Mouse (Mus musculus) forebrain, embryonic 12.5 days (tissue): ENCODE data around the gene Layn. TPM values are rescaled to one million over a fixed set of nuclear protein-coding genes. Genes with fewer than 3 reads are reported as not detected.
A peak's percentile ranks its signal among the peaks of the same experiment; 100 is the strongest.

ENCODE experiments used
- ATAC-seq: fragments of 200-750 bp; cut with Nextera tagmentation; 2 replicates; pipeline ENCODE4 v1.8.0; 2017; ENCODE audit warnings: moderate TSS enrichment; ENCODE audit not compliant: low FRiP score
- H3K27ac ChIP-seq: fragments of 300-500 bp; sonication (generic); 2 replicates; pipeline ENCODE4 v1.5.1; 2016; ENCODE audit warnings: mild to moderate bottlenecking
- H3K27me3 ChIP-seq: fragments of 300-500 bp; sonication (generic); 2 replicates; pipeline ENCODE4 v1.6.1; 2016; ENCODE audit warnings: mild to moderate bottlenecking
- H3K36me3 ChIP-seq: fragments of 300-500 bp; sonication (generic); replicated peaks from 2 replicates; pipeline ENCODE4 v1.6.1; 2016; ENCODE audit warnings: mild to moderate bottlenecking
- H3K4me1 ChIP-seq: fragments of 300-500 bp; sonication (generic); 2 replicates; pipeline ENCODE4 v1.6.1; 2016
- H3K4me2 ChIP-seq: fragments of 300-500 bp; sonication (generic); 2 replicates; pipeline ENCODE4 v1.6.1; 2016; ENCODE audit warnings: mild to moderate bottlenecking, moderate library complexity
- H3K4me3 ChIP-seq: fragments of 300-500 bp; sonication (generic); replicated peaks from 2 replicates; pipeline ENCODE4 v1.5.1; 2016; ENCODE audit warnings: mild to moderate bottlenecking
- H3K9ac ChIP-seq: fragments of 300-500 bp; sonication (generic); 2 replicates; pipeline ENCODE4 v1.6.1; 2016; ENCODE audit warnings: mild to moderate bottlenecking
- H3K9me3 ChIP-seq: fragments of 300-500 bp; sonication (generic); 2 replicates; pipeline ENCODE4 v1.6.1; 2016
- WGBS: fragments of 180-500 bp; shearing (Covaris S2); methylation state at CpG from one replicate; pipeline ENCODE4 v1.1.7; 2016; 5-methylcytosine and 5-hydroxymethylcytosine counted together
- polyA plus RNA-seq: library from polyadenylated mRNA; unstranded; fragments of >200 nt; fragmentation: Nextera tagmentation; extraction: Ambion mirVana; gene quantifications from 2 replicates; pipeline ENCODE4 v1.2.1, GENCODE M21; 2016

Layn gene
- 0.69 and 1.2 TPM in 2 replicates for polyA plus RNA-seq

- Histone ChIP-seq H3K36me3 (no peaks in the 10 kb centered on the region), H3K27me3 (0 out of 2 replicates have a peak, but pooled peaks cover 11% of the 10 kb centered on the region), H3K9me3 (no peaks in the 10 kb centered on the region), H3K9ac (peak within 1 kb of the TSS; percentile 42), H3K4me1 (peaks cover 20% of the 10 kb centered on the region), H3K27ac (no peak within 1 kb of the TSS), H3K4me2 (peak within 1 kb of the TSS; percentile 80), H3K4me3 (peak within 1 kb of the TSS; percentile 41)
- peak; percentile 90 for ATAC-seq
- WGBS = 3% methylated on average over 14 of the region's 14 CpGs
Observed at GRCm38 (mm10) chr9:51076979-51077315, at the start of gene Layn. TSS of gene Layn (minus strand) at chr9:51077094.

GRCm38 (mm10) chr9:51114767-51115166 is 37.9 kb upstream of the Layn start:
- no peaks in the 10 kb centered on the region for H3K36me3 ChIP-seq
- H3K4me3 ChIP-seq = no peak overlapping the region
- ATAC-seq = no peak
- WGBS = 90% methylated on average over 4 of the region's 4 CpGs
- no peak overlapping the region for H3K27ac ChIP-seq
- H3K9ac ChIP-seq = no peak overlapping the region
- H3K27me3 ChIP-seq = no peaks in the 10 kb centered on the region
- H3K4me2 ChIP-seq = no peak overlapping the region
- no peaks in the 10 kb centered on the region for H3K4me1 ChIP-seq
- no peaks in the 10 kb centered on the region for H3K9me3 ChIP-seq

GRCm38 (mm10) chr9:51105751-51106150 is 28.9 kb upstream of the Layn start:
- no peaks in the 10 kb centered on the region for H3K36me3 ChIP-seq
- no peak overlapping the region for H3K4me2 ChIP-seq
- ATAC-seq = no peak
- 87% methylated on average over 2 of the region's 2 CpGs for WGBS
- H3K27me3 ChIP-seq = peaks cover 21% of the 10 kb centered on the region
- no peak overlapping the region for H3K4me3 ChIP-seq
- no peaks in the 10 kb centered on the region for H3K9me3 ChIP-seq
- peaks cover 15% of the 10 kb centered on the region for H3K4me1 ChIP-seq
- no peak overlapping the region for H3K27ac ChIP-seq
- no peak overlapping the region for H3K9ac ChIP-seq

- Histone ChIP-seq H3K4me2 (peak overlapping the region; percentile 100), H3K27ac (no peak overlapping the region), H3K9me3 (no peaks in the 10 kb centered on the region), H3K4me3 (peak overlapping the region; percentile 57), H3K27me3 (peaks cover 28% of the 10 kb centered on the region), H3K36me3 (no peaks in the 10 kb centered on the region), H3K4me1 (peaks cover 15% of the 10 kb centered on the region), H3K9ac (peak overlapping the region; percentile 71)
- peak; percentile 74 for ATAC-seq
- WGBS = 13% methylated on average over 29 of the region's 30 CpGs
Observed at GRCm38 (mm10) chr9:51103808-51104514, 27.1 kb upstream of the Layn start.

GRCm38 (mm10) chr9:51102963-51103807 is 26.3 kb upstream of the Layn start:
- Histone ChIP-seq H3K36me3 (no peaks in the 10 kb centered on the region), H3K4me1 (peaks cover 15% of the 10 kb centered on the region), H3K27me3 (peaks cover 28% of the 10 kb centered on the region), H3K4me3 (peak overlapping the region; percentile 57), H3K4me2 (peak overlapping the region; percentile 100), H3K9me3 (no peaks in the 10 kb centered on the region), H3K9ac (peak overlapping the region; percentile 71), H3K27ac (no peak overlapping the region)
- 2% methylated on average over 44 of the region's 44 CpGs for WGBS
- peak; percentile 75 for ATAC-seq

- Histone ChIP-seq H3K9ac (peak within 1 kb of the TSS; percentile 7; the same call in 1 of the 2 replicates), H3K9me3 (no peaks in the 10 kb centered on the region), H3K27ac (no peak within 1 kb of the TSS), H3K36me3 (no peaks in the 10 kb centered on the region), H3K4me1 (peaks cover 15% of the 10 kb centered on the region), H3K4me2 (peak within 1 kb of the TSS; percentile 100), H3K27me3 (peaks cover 28% of the 10 kb centered on the region), H3K4me3 (peak within 1 kb of the TSS; percentile 26)
- peak; percentile 80; the same call in 1 of the 2 replicates for ATAC-seq
- whole genome bisulfite sequencing = 8% methylated on average over 27 of the region's 27 CpGs
Observed at GRCm38 (mm10) chr9:51101756-51102425, 25.0 kb upstream of the Layn start, which contains the start of gene 4833427G06Rik. TSS of gene 4833427G06Rik (minus strand) at chr9:51102078.

- no peaks in the 10 kb centered on the region for H3K4me1 ChIP-seq
- no peak for ATAC-seq
- WGBS = 67% methylated on average over 2 of the region's 2 CpGs
- no peaks in the 10 kb centered on the region for H3K36me3 ChIP-seq
- no peaks in the 10 kb centered on the region for H3K9me3 ChIP-seq
- H3K4me2 ChIP-seq = no peak overlapping the region
- no peak overlapping the region for H3K27ac ChIP-seq
- H3K27me3 ChIP-seq = peaks cover 6% of the 10 kb centered on the region; the same call in 1 of the 2 replicates
- H3K4me3 ChIP-seq = no peak overlapping the region
- H3K9ac ChIP-seq = no peak overlapping the region
Observed at GRCm38 (mm10) chr9:51096306-51096705, 19.4 kb upstream of the Layn start.

- Histone ChIP-seq H3K4me2 (no peak overlapping the region), H3K9me3 (no peaks in the 10 kb centered on the region), H3K9ac (no peak overlapping the region), H3K27ac (no peak overlapping the region), H3K4me1 (no peaks in the 10 kb centered on the region), H3K4me3 (no peak overlapping the region), H3K27me3 (no peaks in the 10 kb centered on the region), H3K36me3 (no peaks in the 10 kb centered on the region)
- 82% methylated on average over 5 of the region's 5 CpGs for WGBS
- no peak for ATAC-seq
Observed at GRCm38 (mm10) chr9:51093697-51094096, 16.8 kb upstream of the Layn start.

GRCm38 (mm10) chr9:51081614-51082013 is 4.7 kb upstream of the Layn start:
- Histone ChIP-seq H3K27me3 (0 out of 2 replicates have a peak, but pooled peaks cover 6% of the 10 kb centered on the region), H3K4me3 (no peak overlapping the region), H3K27ac (no peak overlapping the region), H3K4me1 (peaks cover 8% of the 10 kb centered on the region), H3K9ac (no peak overlapping the region), H3K9me3 (no peaks in the 10 kb centered on the region), H3K4me2 (no peak overlapping the region), H3K36me3 (no peaks in the 10 kb centered on the region)
- 91% methylated on average over 5 of the region's 5 CpGs for WGBS
- ATAC-seq = no peak

GRCm38 (mm10) chr9:51076300-51076978 is 455 bp downstream of the Layn start:
- H3K27ac ChIP-seq = no peak overlapping the region
- H3K36me3 ChIP-seq = no peaks in the 10 kb centered on the region
- peak; percentile 27 for ATAC-seq
- WGBS = under 1% methylated on average over 17 of the region's 17 CpGs
- H3K4me3 ChIP-seq = peak overlapping the region; percentile 41
- H3K4me1 ChIP-seq = peaks cover 20% of the 10 kb centered on the region
- no peaks in the 10 kb centered on the region for H3K9me3 ChIP-seq
- H3K27me3 ChIP-seq = 0 out of 2 replicates have a peak, but pooled peaks cover 11% of the 10 kb centered on the region
- H3K9ac ChIP-seq = peak overlapping the region; percentile 42; the same call in 1 of the 2 replicates
- peak overlapping the region; percentile 80 for H3K4me2 ChIP-seq

GRCm38 (mm10) chr9:51075780-51076179 is 1.1 kb downstream of the Layn start:
- 23% methylated on average over 3 of the region's 3 CpGs for WGBS
- H3K9ac ChIP-seq = 0 out of 2 replicates have a peak overlapping the region, but pooled peaks have one; percentile 42
- ATAC-seq = no peak

More at GRCm38 (mm10) chr9:51075780-51076179, 1.1 kb downstream of the Layn start:
- Histone ChIP-seq H3K27me3 (0 out of 2 replicates have a peak, but pooled peaks cover 11% of the 10 kb centered on the region), H3K4me3 (peak overlapping the region; percentile 41), H3K9me3 (no peaks in the 10 kb centered on the region), H3K27ac (no peak overlapping the region), H3K36me3 (no peaks in the 10 kb centered on the region), H3K4me1 (peaks cover 20% of the 10 kb centered on the region), H3K4me2 (peak overlapping the region; percentile 80)
